Mouse (Mus musculus): Measurements from ENCODE around the gene Meig1. TPM values are rescaled to one million over a fixed set of nuclear protein-coding genes. Genes with fewer than 3 reads are reported as not detected.
"Not testable (repeated sequence)": the region's sequence is repeated elsewhere in the genome, so short reads cannot be mapped to it uniquely, and the experiment has no call there.

Gene Meig1
- polyA plus RNA-seq, 1 experiment from 2014 or later: 6.7 TPM

DNA sequence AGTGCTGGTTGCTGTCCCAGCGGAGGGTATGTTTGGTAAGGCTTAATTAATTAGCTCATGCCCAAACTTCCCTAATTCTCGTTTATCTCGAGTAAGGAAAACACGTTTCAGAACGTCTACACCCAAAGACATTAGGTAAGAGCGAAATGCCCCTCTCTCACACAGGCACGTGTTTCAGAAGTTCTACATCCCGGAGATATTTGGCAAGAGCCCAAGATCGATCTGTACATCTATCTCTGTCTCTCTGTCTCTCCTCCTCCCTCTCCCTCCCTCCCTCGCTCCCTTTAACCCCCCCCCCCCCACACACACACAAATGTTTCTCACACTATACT, 2.1 kb upstream of the Meig1 start:
- no peak for ATAC-seq
- Histone ChIP-seq H3K4me1 (ENCODE audit: control insufficient read depth, insufficient read depth, low read depth, low read length) (peaks cover 3% of the 10 kb centered on the region), H3K4me2 (ENCODE audit: low read length) (peak overlapping the region; percentile 95), H3K27ac (ENCODE audit: low read depth, low read length) (no peak overlapping the region), H3K27me3 (replicated peaks; ENCODE audit: control insufficient read depth, insufficient read depth, low read length) (no peaks in the 10 kb centered on the region), H3K36me3 (ENCODE audit: control insufficient read depth, insufficient read depth, low read length) (no peaks in the 10 kb centered on the region), H3K9me3 (ENCODE audit: control insufficient read depth, low read length) (no peaks in the 10 kb centered on the region), H3K9ac (ENCODE audit: low read depth, low read length) (peak overlapping the region; percentile 70), H3K4me3 (ENCODE audit: low read length) (peak overlapping the region; percentile 74)
- 7% methylated on average over 9 of the region's 10 CpGs for WGBS

GRCm38 (mm10) chr2:3423841-3424578, 1.6 kb upstream of the Meig1 start, which contains the start of gene Dclre1c:
TSS of gene Dclre1c (plus strand) at chr2:3424131.
- WGBS: 1% methylated on average over 29 of the region's 29 CpGs
- H3K27ac ChIP-seq (ENCODE audit: low read depth, low read length): no peak within 1 kb of the TSS
- peak within 1 kb of the TSS; percentile 70 for H3K9ac ChIP-seq (ENCODE audit: low read depth, low read length)
- H3K4me1 ChIP-seq (ENCODE audit: control insufficient read depth, insufficient read depth, low read depth, low read length): peaks cover 3% of the 10 kb centered on the region
- no peaks in the 10 kb centered on the region for H3K27me3 ChIP-seq (replicated peaks; ENCODE audit: control insufficient read depth, insufficient read depth, low read length)
- H3K4me2 ChIP-seq (ENCODE audit: low read length): peak within 1 kb of the TSS; percentile 95
- peak; percentile 99 for ATAC-seq
- no peaks in the 10 kb centered on the region for H3K36me3 ChIP-seq (ENCODE audit: control insufficient read depth, insufficient read depth, low read length)
- H3K4me3 ChIP-seq (ENCODE audit: low read length): peak within 1 kb of the TSS; percentile 74
- H3K9me3 ChIP-seq (ENCODE audit: control insufficient read depth, low read length): no peaks in the 10 kb centered on the region

DNA sequence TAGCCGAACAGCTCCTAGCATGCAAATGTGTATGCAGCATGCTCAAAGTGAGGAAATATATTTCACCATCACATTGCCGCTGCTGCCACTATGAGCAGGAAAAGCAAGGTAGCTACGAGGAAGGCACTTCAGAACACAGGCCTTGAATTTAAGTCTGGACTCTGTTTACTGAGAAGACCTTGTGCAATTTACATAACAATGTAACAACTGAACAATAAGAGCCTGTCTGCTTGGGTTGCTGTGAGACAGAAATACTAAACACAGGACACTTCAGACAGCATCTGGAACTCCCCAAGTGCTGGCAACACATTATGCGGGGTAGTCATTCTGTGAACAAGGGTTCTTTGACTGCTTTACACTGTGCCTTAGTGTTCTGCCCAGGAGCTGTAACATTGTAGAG, 2.3 kb downstream of the Meig1 start:
- WGBS: 35% methylated on average over 4 of the region's 4 CpGs
- Histone ChIP-seq H3K9me3 (ENCODE audit: control insufficient read depth, low read length) (no peaks in the 10 kb centered on the region), H3K4me2 (ENCODE audit: low read length) (no peak overlapping the region), H3K4me3 (ENCODE audit: low read length) (no peak overlapping the region), H3K36me3 (ENCODE audit: control insufficient read depth, insufficient read depth, low read length) (no peaks in the 10 kb centered on the region), H3K9ac (ENCODE audit: low read depth, low read length) (no peak overlapping the region), H3K27ac (ENCODE audit: low read depth, low read length) (no peak overlapping the region), H3K4me1 (ENCODE audit: control insufficient read depth, insufficient read depth, low read depth, low read length) (peaks cover 3% of the 10 kb centered on the region), H3K27me3 (replicated peaks; ENCODE audit: control insufficient read depth, insufficient read depth, low read length) (peaks cover 3% of the 10 kb centered on the region; the same call in 1 of the 2 replicates)
- no peak for ATAC-seq

DNA sequence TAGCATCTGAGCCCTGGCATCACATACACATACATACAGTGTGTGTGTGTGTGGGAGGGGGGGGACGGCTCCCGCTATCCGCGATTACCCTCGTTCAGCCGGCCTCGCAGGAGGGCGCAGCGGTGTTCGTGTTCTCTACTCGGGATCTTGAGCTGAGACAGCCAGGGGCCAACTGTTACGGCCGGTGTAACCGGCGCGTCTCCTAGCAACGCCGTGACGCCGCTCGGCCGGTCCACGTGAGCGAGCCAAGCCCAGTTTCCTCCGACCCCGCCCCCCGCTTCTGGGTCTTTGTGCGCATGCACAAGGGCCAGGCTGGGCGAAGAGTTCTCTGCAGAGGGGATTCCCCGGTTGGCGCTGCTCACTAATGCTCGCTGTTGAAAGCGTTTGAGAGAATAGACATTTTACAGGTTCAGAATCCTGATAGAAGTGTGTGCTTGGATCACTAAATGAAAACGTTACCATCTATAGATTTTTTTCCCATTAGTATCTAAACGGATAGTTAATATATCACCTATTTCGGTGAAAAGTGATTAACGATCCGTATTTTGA, 3.5 kb downstream of the Meig1 start:
- ATAC-seq: peak; percentile 96
- H3K36me3 ChIP-seq (ENCODE audit: control insufficient read depth, insufficient read depth, low read length): no peaks in the 10 kb centered on the region

DNA sequence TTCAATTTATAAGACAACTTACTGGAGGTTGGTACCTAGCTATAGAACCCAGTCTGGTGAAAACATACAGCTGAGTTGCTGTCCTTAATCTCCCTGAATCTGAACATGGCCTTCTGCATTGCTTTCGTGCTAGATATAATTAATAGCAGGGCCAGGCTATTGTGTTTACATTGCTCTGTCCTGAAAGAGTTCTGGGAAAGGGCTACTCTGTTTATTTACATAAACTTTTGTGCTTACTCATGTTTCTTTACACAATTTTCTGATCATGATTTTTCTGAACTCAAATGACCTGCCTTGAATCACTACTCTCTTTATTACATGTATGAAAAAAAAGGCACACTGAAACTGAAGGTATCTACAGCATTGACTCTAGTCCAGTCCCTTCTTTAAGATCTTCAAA, 6.8 kb downstream of the Meig1 start:
- no peaks in the 10 kb centered on the region for H3K4me1 ChIP-seq (ENCODE audit: control insufficient read depth, insufficient read depth, low read depth, low read length)
- ATAC-seq: no peak
- H3K4me2 ChIP-seq (ENCODE audit: low read length): no peak overlapping the region
- 44% methylated on average over 1 of the region's 1 CpGs for WGBS
- H3K9me3 ChIP-seq (ENCODE audit: control insufficient read depth, low read length): no peaks in the 10 kb centered on the region
- no peak overlapping the region for H3K4me3 ChIP-seq (ENCODE audit: low read length)
- H3K27me3 ChIP-seq (replicated peaks; ENCODE audit: control insufficient read depth, insufficient read depth, low read length): peaks cover 3% of the 10 kb centered on the region; the same call in 1 of the 2 replicates
- no peak overlapping the region for H3K27ac ChIP-seq (ENCODE audit: low read depth, low read length)
- H3K36me3 ChIP-seq (ENCODE audit: control insufficient read depth, insufficient read depth, low read length): no peaks in the 10 kb centered on the region
- H3K9ac ChIP-seq (ENCODE audit: low read depth, low read length): no peak overlapping the region

More for the DNA sequence above, 3.5 kb downstream of the Meig1 start:
- 1% methylated on average over 38 of the region's 38 CpGs for WGBS
- Histone ChIP-seq H3K9me3 (ENCODE audit: control insufficient read depth, low read length) (no peaks in the 10 kb centered on the region), H3K27ac (ENCODE audit: low read depth, low read length) (no peak overlapping the region), H3K27me3 (replicated peaks; ENCODE audit: control insufficient read depth, insufficient read depth, low read length) (peaks cover 3% of the 10 kb centered on the region; the same call in 1 of the 2 replicates), H3K4me2 (ENCODE audit: low read length) (peak overlapping the region; percentile 64), H3K4me3 (ENCODE audit: low read length) (peak overlapping the region; percentile 56), H3K4me1 (ENCODE audit: control insufficient read depth, insufficient read depth, low read depth, low read length) (no peaks in the 10 kb centered on the region), H3K9ac (ENCODE audit: low read depth, low read length) (peak overlapping the region; percentile 64)

- Histone ChIP-seq H3K27me3 (replicated peaks; ENCODE audit: control insufficient read depth, insufficient read depth, low read length) (peaks cover 3% of the 10 kb centered on the region; the same call in 1 of the 2 replicates), H3K36me3 (ENCODE audit: control insufficient read depth, insufficient read depth, low read length) (no peaks in the 10 kb centered on the region), H3K9me3 (ENCODE audit: control insufficient read depth, low read length) (no peaks in the 10 kb centered on the region), H3K4me1 (ENCODE audit: control insufficient read depth, insufficient read depth, low read depth, low read length) (no peaks in the 10 kb centered on the region), H3K9ac (ENCODE audit: low read depth, low read length) (no peak overlapping the region), H3K27ac (ENCODE audit: low read depth, low read length) (no peak overlapping the region), H3K4me3 (ENCODE audit: low read length) (no peak overlapping the region), H3K4me2 (ENCODE audit: low read length) (no peak overlapping the region)
- no peak for ATAC-seq
- WGBS: 34% methylated on average over 4 of the region's 4 CpGs
These were observed 8.2 kb downstream of the Meig1 start for GRCm38 (mm10) chr2:3414241-3414640.

GRCm38 (mm10) chr2:3407756-3408155, 14.7 kb downstream of the Meig1 start:
- Histone ChIP-seq H3K9me3 (ENCODE audit: control insufficient read depth, low read length) (no peaks in the 10 kb centered on the region), H3K4me1 (ENCODE audit: control insufficient read depth, insufficient read depth, low read depth, low read length) (no peaks in the 10 kb centered on the region), H3K4me3 (ENCODE audit: low read length) (no peak overlapping the region), H3K27me3 (replicated peaks; ENCODE audit: control insufficient read depth, insufficient read depth, low read length) (no peaks in the 10 kb centered on the region), H3K27ac (ENCODE audit: low read depth, low read length) (no peak overlapping the region), H3K4me2 (ENCODE audit: low read length) (no peak overlapping the region), H3K36me3 (ENCODE audit: control insufficient read depth, insufficient read depth, low read length) (no peaks in the 10 kb centered on the region), H3K9ac (ENCODE audit: low read depth, low read length) (no peak overlapping the region)
- ATAC-seq: no peak
- WGBS: 85% methylated on average over 7 of the region's 7 CpGs

- no peak overlapping the region for H3K27ac ChIP-seq (ENCODE audit: low read depth, low read length)
- no peak overlapping the region for H3K9ac ChIP-seq (ENCODE audit: low read depth, low read length)
- no peak for ATAC-seq
- no peak overlapping the region for H3K4me3 ChIP-seq (ENCODE audit: low read length)
- H3K4me2 ChIP-seq (ENCODE audit: low read length): no peak overlapping the region
- no peaks in the 10 kb centered on the region for H3K9me3 ChIP-seq (ENCODE audit: control insufficient read depth, low read length)
- no peaks in the 10 kb centered on the region for H3K36me3 ChIP-seq (ENCODE audit: control insufficient read depth, insufficient read depth, low read length)
- H3K4me1 ChIP-seq (ENCODE audit: control insufficient read depth, insufficient read depth, low read depth, low read length): no peaks in the 10 kb centered on the region
- WGBS: 89% methylated on average over 4 of the region's 4 CpGs
- H3K27me3 ChIP-seq (replicated peaks; ENCODE audit: control insufficient read depth, insufficient read depth, low read length): no peaks in the 10 kb centered on the region
These were observed 16.5 kb downstream of the Meig1 start for GRCm38 (mm10) chr2:3405981-3406380.

GRCm38 (mm10) chr2:3397110-3397509, 25.3 kb downstream of the Meig1 start, which contains the start of gene Olah:
TSS of gene Olah (minus strand) at chr2:3397210.
- H3K36me3 ChIP-seq (ENCODE audit: control insufficient read depth, insufficient read depth, low read length); H3K4me2 ChIP-seq (ENCODE audit: low read length); H3K27ac ChIP-seq (ENCODE audit: low read depth, low read length); H3K4me1 ChIP-seq (ENCODE audit: control insufficient read depth, insufficient read depth, low read depth, low read length); H3K27me3 ChIP-seq (replicated peaks; ENCODE audit: control insufficient read depth, insufficient read depth, low read length); H3K4me3 ChIP-seq (ENCODE audit: low read length); H3K9me3 ChIP-seq (ENCODE audit: control insufficient read depth, low read length); ATAC-seq; H3K9ac ChIP-seq (ENCODE audit: low read depth, low read length): not testable (repeated sequence)
- WGBS: 73% methylated on average over 10 of the region's 10 CpGs

Measured in hindbrain, embryonic 16.5 days (tissue).